Mouse (Mus musculus) megakaryocyte, embryonic 14.5 days (primary cell): ENCODE results near the gene Zfand6.

Experiments used
- FLI1 ChIP-seq: IDR thresholded peaks from 2 replicates; pipeline ENCODE4 v1.6.1; 2012; ENCODE audit warnings: low read length, inconsistent platforms, mixed read lengths
- GATA1 ChIP-seq: IDR thresholded peaks from 3 replicates; pipeline ENCODE4 v1.6.1; 2012; ENCODE audit warnings: mixed read lengths, low read length, inconsistent platforms, borderline replicate concordance

DNA sequence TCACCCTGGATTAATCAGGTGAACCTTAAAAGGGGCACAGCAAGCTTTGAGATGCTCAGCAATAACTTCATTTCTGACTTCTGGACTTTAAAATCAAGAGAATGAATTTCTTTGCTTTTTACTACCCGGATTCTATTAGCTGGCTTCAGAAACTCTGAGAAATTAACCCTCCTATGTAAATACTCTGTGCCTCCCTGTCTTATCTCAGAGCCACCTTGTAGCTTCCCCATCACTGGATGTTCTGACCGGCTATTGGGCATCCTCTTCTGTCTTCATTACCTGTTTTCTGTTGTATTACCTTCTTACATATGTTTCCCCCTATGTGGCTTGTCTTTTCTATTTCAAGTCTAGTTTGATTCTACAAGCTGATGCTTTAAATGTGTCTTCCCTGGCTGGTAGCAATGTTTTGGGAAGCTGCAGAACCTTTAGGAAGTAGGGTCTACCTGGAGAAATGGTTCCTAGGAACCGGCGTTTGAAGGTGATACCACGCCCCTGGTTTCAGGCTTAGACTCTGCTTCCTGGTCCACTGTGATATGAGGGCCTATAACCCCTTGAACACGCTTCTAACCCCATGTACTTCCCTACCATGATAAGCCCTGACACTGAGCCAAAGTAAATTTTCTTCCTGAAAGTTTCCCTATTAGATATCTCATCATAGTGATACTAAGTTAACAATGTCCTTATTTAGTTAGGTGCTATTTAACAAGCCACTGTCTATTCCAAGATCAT, 46.3 kb downstream of the Zfand6 start:
- TF ChIP-seq GATA1 (no peak), FLI1 (no peak)
